Mouse (Mus musculus) liver, adult 2 months (tissue): ENCODE data around the gene Xxylt1.

Experiments used
- CTCF ChIP-seq: fragments of 200-500 bp; IDR thresholded peaks from 2 replicates; pipeline ENCODE4 v1.5.1; 2011; ENCODE audit warnings: low read depth, low read length, control low read depth
- POLR2A ChIP-seq: fragments of 200-500 bp; IDR thresholded peaks from 2 replicates; pipeline ENCODE4 v1.6.1; 2011; ENCODE audit warnings: low read length, control low read depth; ENCODE audit not compliant: insufficient read depth; ENCODE audit errors: extremely low read depth

GRCm38 (mm10) chr16:30998711-30999110, 82.5 kb downstream of the Xxylt1 start:
- no peak for TF ChIP-seq POLR2A
- TF ChIP-seq CTCF: no peak
